Mouse (Mus musculus) small intestine, adult 2 months (tissue): ENCODE results near the gene Gale.

ENCODE experiments used
- CTCF ChIP-seq: fragments of 200-500 bp; IDR thresholded peaks from 2 replicates; pipeline ENCODE4 v1.5.1; 2012; ENCODE audit warnings: low read depth, mild to moderate bottlenecking, control low read depth, inconsistent platforms, low read length, moderate library complexity, mixed read lengths; ENCODE audit not compliant: insufficient replicate concordance, insufficient read length; ENCODE audit errors: extremely low read depth
- POLR2A ChIP-seq: fragments of 200-500 bp; IDR thresholded peaks from 2 replicates; pipeline ENCODE4 v1.6.1; 2012; ENCODE audit warnings: low read depth, mild to moderate bottlenecking, control low read depth, inconsistent platforms, low read length, moderate library complexity

- no peak for TF ChIP-seq POLR2A
- no peak for TF ChIP-seq CTCF
Observed at GRCm38 (mm10) chr4:135995118-135995517, 31.6 kb downstream of the Gale start.
